Comparison of ENCODE assay signal across 8 mouse cellular contexts in the genomic region with DNA sequence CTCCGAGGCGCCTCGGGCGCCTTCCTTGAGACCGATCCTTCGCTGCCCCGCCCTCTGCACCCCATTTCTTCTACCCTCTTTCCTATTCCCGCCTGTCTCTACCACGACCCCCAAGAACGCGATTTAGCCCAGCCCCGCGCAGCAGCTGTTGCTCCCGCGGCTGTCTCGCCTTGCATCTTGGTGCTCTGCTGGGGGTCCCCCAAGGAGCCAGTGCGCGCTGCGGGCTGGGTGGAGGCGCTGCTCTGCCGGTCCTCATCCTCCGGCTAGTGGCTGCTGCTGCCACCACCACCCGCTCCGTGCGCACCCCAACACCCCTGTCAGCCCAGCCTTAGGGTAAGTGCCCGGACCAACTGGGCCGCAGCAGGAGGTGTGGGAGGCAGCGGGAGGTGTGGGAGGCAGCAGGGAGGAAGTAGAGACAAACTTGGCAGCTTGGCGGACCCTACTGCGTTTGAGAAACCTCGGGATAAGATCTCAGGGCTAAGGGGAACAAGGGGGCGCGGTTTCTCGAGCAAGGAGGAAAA. TPM values are rescaled to one million over a fixed set of nuclear protein-coding genes. Genes with fewer than 3 reads are reported as not detected.
DNase-seq lines count a peak whose midpoint lies in the region; ATAC-seq and TF ChIP-seq lines count a peak whose summit lies in the region.

No protein-coding gene starts in this region.

- no peak overlapping the region for H3K27ac ChIP-seq in heart, embryonic 16.5 days (ENCODE audit: low read length)
- H3K27ac ChIP-seq in midbrain, embryonic 13.5 days = peak overlapping the region; percentile 94
- H3K27ac ChIP-seq in testis, adult 2 months (ENCODE audit: control insufficient read depth, insufficient read depth, low read depth, low read length) = no peak overlapping the region

- H3ac ChIP-seq in C2C12 (ENCODE audit: control insufficient read depth, insufficient read length, low read depth) = peak overlapping the region; percentile 71

- H3K36me3 ChIP-seq in C2C12 (ENCODE audit: control insufficient read depth, insufficient read depth) = no peaks in the 10 kb centered on the region
- no peaks in the 10 kb centered on the region for H3K36me3 ChIP-seq in heart, embryonic 16.5 days (ENCODE audit: control insufficient read depth, insufficient read depth)
- H3K36me3 ChIP-seq in midbrain, embryonic 13.5 days = no peaks in the 10 kb centered on the region
- no peaks in the 10 kb centered on the region for H3K36me3 ChIP-seq in testis, adult 2 months (ENCODE audit: control insufficient read depth, insufficient read depth, low read length)

- H3K4me2 ChIP-seq in heart, embryonic 16.5 days (ENCODE audit: low read depth, low read length) = peak overlapping the region; percentile 95
- H3K4me2 ChIP-seq in midbrain, embryonic 13.5 days (replicated peaks) = peak overlapping the region; percentile 61

- TF ChIP-seq POLR2A in testis, adult 2 months (IDR thresholded peaks at IDR 0.05; ENCODE audit: control insufficient read depth, low read depth, low read length) = no peak

- no peaks in the 10 kb centered on the region for H3K9me3 ChIP-seq in heart, embryonic 16.5 days (replicated peaks; ENCODE audit: control insufficient read depth, low read length)
- H3K9me3 ChIP-seq in midbrain, embryonic 13.5 days = no peaks in the 10 kb centered on the region

- peaks cover 3% of the 10 kb centered on the region for H3K79me3 ChIP-seq in C2C12 (ENCODE audit: low read depth)

- peak overlapping the region; percentile 28 for H3K4me3 ChIP-seq in C2C12 (ENCODE audit: insufficient read depth, poor library complexity, severe bottlenecking)
- peak overlapping the region; percentile 57 for H3K4me3 ChIP-seq in heart, embryonic 16.5 days (ENCODE audit: low read length)
- H3K4me3 ChIP-seq in midbrain, embryonic 13.5 days (replicated peaks) = peak overlapping the region; percentile 92
- peak overlapping the region; percentile 63 for H3K4me3 ChIP-seq in testis, adult 2 months (ENCODE audit: control insufficient read depth, low read depth, low read length)

- H3K9ac ChIP-seq in heart, embryonic 16.5 days (ENCODE audit: low read length) = peak overlapping the region; percentile 38
- H3K9ac ChIP-seq in midbrain, embryonic 13.5 days (replicated peaks) = peak overlapping the region; percentile 93

- peak; percentile 48 for DNase-seq in ZHBTc4 (ENCODE audit: low read depth, low spot score)
- peak; percentile 56 for DNase-seq in embryo, embryonic 9.5 days (ENCODE audit: extremely low spot score)
- DNase-seq in layer of hippocampus, postnatal 25 days (ENCODE audit: extremely low spot score in 1 of 2, low spot score in 1 of 2) = peak; percentile 48 to 67

- no peak for ATAC-seq in heart, embryonic 16.5 days (replicated peaks; ENCODE audit: extremely low read depth, insufficient read depth, low FRiP score)
- ATAC-seq in midbrain, embryonic 13.5 days = peak; percentile 77; the same call in 1 of the 2 replicates
- no peak for ATAC-seq in activated CD4-positive, CD25-positive, alpha-beta regulatory T cell, adult 4 months

- TF ChIP-seq CTCF in C2C12 (IDR thresholded peaks at IDR 0.05; ENCODE audit: control insufficient read depth, insufficient read depth, insufficient read length) = no peak
- TF ChIP-seq CTCF in testis, adult 2 months (IDR thresholded peaks at IDR 0.05; ENCODE audit: control insufficient read depth, insufficient read depth, insufficient replicate concordance, low read depth, low read length) = no peak

- H3K27me3 ChIP-seq in C2C12 (ENCODE audit: control insufficient read depth, insufficient read depth, insufficient read length) = no peaks in the 10 kb centered on the region
- H3K27me3 ChIP-seq in heart, embryonic 16.5 days (ENCODE audit: control insufficient read depth, insufficient read depth, low read length) = peaks cover 33% of the 10 kb centered on the region
- H3K27me3 ChIP-seq in midbrain, embryonic 13.5 days = no peaks in the 10 kb centered on the region
- H3K27me3 ChIP-seq in testis, adult 2 months (ENCODE audit: control insufficient read depth, insufficient read depth, low read length) = no peaks in the 10 kb centered on the region

- under 1% methylated on average over 34 of the region's 34 CpGs for WGBS in heart, embryonic 16.5 days
- under 1% methylated on average over 31 of the region's 34 CpGs for WGBS in midbrain, embryonic 13.5 days

- H3K79me2 ChIP-seq in C2C12 (ENCODE audit: control insufficient read depth, insufficient read depth) = no peaks in the 10 kb centered on the region

- H3K4me1 ChIP-seq in heart, embryonic 16.5 days (ENCODE audit: control insufficient read depth, insufficient read depth, low read length) = peaks cover 4% of the 10 kb centered on the region
- peaks cover 35% of the 10 kb centered on the region for H3K4me1 ChIP-seq in midbrain, embryonic 13.5 days (replicated peaks)
- no peaks in the 10 kb centered on the region; the same call in 1 of the 2 replicates for H3K4me1 ChIP-seq in testis, adult 2 months (ENCODE audit: control insufficient read depth, insufficient read depth, low read length)

TF ChIP-seq in C2C12, 6 proteins besides CTCF, POLR2A, EP300 and RAD21:
- TF ChIP-seq MYOG (IDR thresholded peaks at IDR 0.05; ENCODE audit: control insufficient read depth, extremely low read depth, insufficient read length) (no peak), CEBPB (IDR thresholded peaks at IDR 0.05; ENCODE audit: low read depth) (no peak), MYOD1 (IDR thresholded peaks at IDR 0.05; ENCODE audit: control insufficient read depth, insufficient read length, low read depth) (no peak)

RNA-seq across cellular contexts. Expression of a gene that starts 0.4 kb away (rescaled TPM):
- polyA plus RNA-seq in C2C12 (2012; fragmentation: generic; extraction: Trizol) = 6.1 TPM
- 1.3 and 1.6 TPM in 2 replicates for polyA plus RNA-seq in heart, embryonic 16.5 days (2015; fragmentation: Nextera tagmentation; extraction: Ambion mirVana)
- 100 to 1,000 TPM; 110 to 111 TPM for total RNA-seq in layer of hippocampus, postnatal 25 days (2021)
- polyA plus RNA-seq in midbrain, embryonic 13.5 days (2015; fragmentation: Nextera tagmentation; extraction: Ambion mirVana) = 74.9 and 82.3 TPM in 2 replicates
- 0.30 and 0.32 TPM in 2 replicates for polyA plus RNA-seq in testis, adult 2 months (2012; rRNA removed)
- polyA plus RNA-seq in activated CD4-positive, CD25-positive, alpha-beta regulatory T cell, adult 4 months (2017; shearing (Covaris generic)) = not detected

Comparison
In these comparisons a context has a peak if more than half of its experiments do, and no peak if none do; other contexts are left out.
1. H3K4me3 ChIP-seq: peak in every context shown above with its lines; median percentile 92 in midbrain, embryonic 13.5 days; 63 in testis, adult 2 months; 57 in heart, embryonic 16.5 days; 28 in C2C12.
2. RNA of a gene that starts 0.4 kb away (polyA plus RNA-seq): 74.9 to 82.3 TPM in midbrain, embryonic 13.5 days; 6.1 TPM in C2C12 (single experiment), 1.3 to 1.6 TPM in heart, embryonic 16.5 days, 0.30 to 0.32 TPM in testis, adult 2 months and not detected in activated CD4-positive, CD25-positive, alpha-beta regulatory T cell, adult 4 months; every median in the first group is over 10 times any median in the second.
3. Peak in every context shown above with its lines, with median percentiles within 50 percentile points of each other: DNase-seq.